8 mouse cellular contexts compared by ENCODE assay signal in genomic region chr10:62340991-62341390, GRCm38 (mm10). TPM values are rescaled to one million over a fixed set of nuclear protein-coding genes. Genes with fewer than 3 reads are reported as not detected.
A peak's percentile ranks its signal among the peaks of the same experiment; 100 is the strongest.
DNase-seq lines count a peak whose midpoint lies in the region; ATAC-seq lines count a peak whose summit lies in the region.

No protein-coding gene starts in this region.

- peak overlapping the region; percentile 70 for H3K4me3 ChIP-seq in erythroblast, embryonic 14.5 days (replicated peaks)
- H3K4me3 ChIP-seq in liver, embryonic 11.5 days (ENCODE audit: low read depth, low read length) = peak overlapping the region; percentile 48

- no peak for ATAC-seq in erythroblast, adult 5-6 weeks (replicated peaks; ENCODE audit: low FRiP score, poor library complexity, severe bottlenecking)
- no peak for ATAC-seq in liver, embryonic 11.5 days (replicated peaks; ENCODE audit: low FRiP score)

- no peaks in the 10 kb centered on the region for H3K9me3 ChIP-seq in erythroblast, embryonic 14.5 days (ENCODE audit: control insufficient read depth, low read length)
- no peaks in the 10 kb centered on the region for H3K9me3 ChIP-seq in liver, embryonic 11.5 days (ENCODE audit: control insufficient read depth, low read length)

- peak overlapping the region; percentile 75 for H3K4me2 ChIP-seq in liver, embryonic 11.5 days

- peak; percentile 26 for DNase-seq in thymus, postnatal 14 days
- no peak for DNase-seq in thymus, adult 18-20 months
- DNase-seq in liver, embryonic 11.5 days (ENCODE audit: low spot score) = no peak
- no peak for DNase-seq in right cerebral cortex, adult 18-20 months
- no peak for DNase-seq in Muller cell, postnatal 12 days (ENCODE audit: inconsistent ontology term)
- DNase-seq in gastrocnemius, postnatal 4 days (ENCODE audit: low spot score in 2 of 2) = no peak

- H3K36me3 ChIP-seq in erythroblast, embryonic 14.5 days (ENCODE audit: control insufficient read depth) = peaks cover 72% of the 10 kb centered on the region
- no peaks in the 10 kb centered on the region for H3K36me3 ChIP-seq in liver, embryonic 11.5 days (ENCODE audit: control insufficient read depth, insufficient read depth, low read length)

- peak overlapping the region; percentile 76 for H3K9ac ChIP-seq in liver, embryonic 11.5 days (ENCODE audit: low read depth, low read length)

- no peaks in the 10 kb centered on the region for H3K27me3 ChIP-seq in erythroblast, embryonic 14.5 days (ENCODE audit: control insufficient read depth)
- no peaks in the 10 kb centered on the region for H3K27me3 ChIP-seq in liver, embryonic 11.5 days (replicated peaks; ENCODE audit: control insufficient read depth, insufficient read depth, low read length)

- WGBS in liver, embryonic 11.5 days = 34% methylated on average over 3 of the region's 3 CpGs

- peak overlapping the region; percentile 90 for H3K27ac ChIP-seq in liver, embryonic 11.5 days (ENCODE audit: low read depth, low read length)

- H3K4me1 ChIP-seq in erythroblast, embryonic 14.5 days (ENCODE audit: control insufficient read depth) = peaks cover 97% of the 10 kb centered on the region
- peaks cover 66% of the 10 kb centered on the region for H3K4me1 ChIP-seq in liver, embryonic 11.5 days (replicated peaks; ENCODE audit: control insufficient read depth, insufficient read depth, low read length)

RNA-seq across cellular contexts. Expression of gene Hk1, which starts 38.7 kb away (rescaled TPM):
- 47.9 and 53.6 TPM in 2 replicates for polyA plus RNA-seq in erythroblast, embryonic 14.5 days (2012)
- total RNA-seq in erythroblast, adult 5-6 weeks (2015; ENCODE audit: low replicate concordance) = 35.5 and 52.0 TPM in 2 replicates
- total RNA-seq in erythroblast, adult 5-6 weeks (2017; ENCODE audit: low replicate concordance) = 105 and 158 TPM in 2 replicates
- 123 and 141 TPM in 2 replicates for polyA plus RNA-seq in liver, embryonic 11.5 days (2014; fragmentation: Nextera tagmentation; extraction: Ambion mirVana)
- total RNA-seq in gastrocnemius, postnatal 4 days (2021) = 10 to 100 TPM; 26.1 to 27.2 TPM
